Comparison of ENCODE assay signal across 11 mouse cellular contexts in genomic region chr1:171256095-171256818, GRCm38 (mm10). TPM values are rescaled to one million over a fixed set of nuclear protein-coding genes. Genes with fewer than 3 reads are reported as not detected.
DNase-seq lines count a peak whose midpoint lies in the region; ATAC-seq and TF ChIP-seq lines count a peak whose summit lies in the region.
"Had no signal": no experiment of that assay in that cellular context is flagged by ENCODE, and none has a peak within 500 bp of the region (broad histone marks: within the 10 kb centered on the region; RNA-seq: fewer than 3 reads in every experiment).

No protein-coding gene starts in this region.

- H3K4me1 ChIP-seq in neural tube, embryonic 15.5 days = peaks cover 19% of the 10 kb centered on the region

- DNase-seq in adrenal gland, adult 2 months = peak; percentile 84
- no peak for DNase-seq in adrenal gland, adult 18-20 months (ENCODE audit: low spot score in 2 of 2)
- DNase-seq in left cerebral cortex, adult 2 months (ENCODE audit: extremely low spot score in 1 of 2, low spot score in 2 of 2) = no peak
- no peak for DNase-seq in left cerebral cortex, adult 9 months (ENCODE audit: low spot score in 2 of 2)
- peak; percentile 84 for DNase-seq in adrenal gland, postnatal 14 days
- peak; percentile 75 to 82 for DNase-seq in kidney, postnatal 36 days
- no peak for DNase-seq in embryo, embryonic 10 days (ENCODE audit: low spot score)

- H3K4me3 ChIP-seq in left cerebral cortex, adult 2 months = no peak overlapping the region
- no peak overlapping the region for H3K4me3 ChIP-seq in neural tube, embryonic 15.5 days (replicated peaks)
- H3K4me3 ChIP-seq: stomach, embryonic 15.5 days had no signal

- WGBS in neural tube, embryonic 15.5 days = 93% methylated on average over 24 of the region's 24 CpGs

- intact Hi-C loops in left cerebral cortex, adult 2 months (cut with DNase I) = loop anchor here (2.0 kb wide), 3 partner anchors 33 to 145 kb away; partner anchors contain the start of gene Tomm40l

- H3K9ac ChIP-seq in neural tube, embryonic 15.5 days (replicated peaks) = no peak overlapping the region
- H3K9ac ChIP-seq: stomach, embryonic 15.5 days had no signal

- H3K27ac ChIP-seq in left cerebral cortex, adult 2 months = no peak overlapping the region
- H3K27ac ChIP-seq in neural tube, embryonic 15.5 days (replicated peaks) = no peak overlapping the region
- H3K27ac ChIP-seq: stomach, embryonic 15.5 days had no signal

- H3K27me3 ChIP-seq in neural tube, embryonic 15.5 days (replicated peaks) = 0 out of 2 replicates have a peak, but pooled peaks cover 2% of the 10 kb centered on the region
- H3K27me3 ChIP-seq: stomach, embryonic 15.5 days had no signal

- H3K36me3 ChIP-seq in neural tube, embryonic 15.5 days = no peaks in the 10 kb centered on the region
- H3K36me3 ChIP-seq: G1E; stomach, embryonic 15.5 days had no signal

- peak; percentile 8; the same call in 1 of the 2 replicates for TF ChIP-seq CTCF in left cerebral cortex, adult 2 months (IDR thresholded peaks at IDR 0.05)

- H3K9me3 ChIP-seq in neural tube, embryonic 15.5 days (replicated peaks) = no peaks in the 10 kb centered on the region
- H3K9me3 ChIP-seq: G1E; stomach, embryonic 15.5 days had no signal

- no peak for ATAC-seq in neural tube, embryonic 15.5 days (ENCODE audit: low FRiP score)
- ATAC-seq: hindbrain, embryonic 16.5 days had no signal

- H3K4me2 ChIP-seq in neural tube, embryonic 15.5 days = no peak overlapping the region
- H3K4me2 ChIP-seq: stomach, embryonic 15.5 days had no signal

RNA-seq across cellular contexts. Expression of gene Ndufs2, which starts 5.1 kb away (rescaled TPM):
- 100 to 1,000 TPM; 558 to 829 TPM for total RNA-seq in adrenal gland, adult 2 months (2021)
- polyA plus RNA-seq in adrenal gland, adult 2 months (2012; rRNA removed) = 210 and 224 TPM in 2 replicates
- total RNA-seq in adrenal gland, adult 18-20 months (2021) = 1,000 to 10,000 TPM in 1 of 2 experiments, 100 to 1,000 TPM in 1; 683 to 1,034 TPM
- 100 to 1,000 TPM; 267 to 272 TPM for total RNA-seq in left cerebral cortex, adult 2 months (2021)
- 875 and 896 TPM in 2 replicates for total RNA-seq in adrenal gland, postnatal 14 days (2021)
- 237 and 260 TPM in 2 replicates for polyA plus RNA-seq in neural tube, embryonic 15.5 days (2015; fragmentation: Nextera tagmentation; extraction: Ambion mirVana)

RNA-seq across cellular contexts. Expression of gene Adamts4, which starts 6.0 kb away (rescaled TPM):
- total RNA-seq in adrenal gland, adult 2 months (2021) = 1 to 10 TPM; 1.1 to 1.3 TPM
- 1.7 and 2.8 TPM in 2 replicates for polyA plus RNA-seq in adrenal gland, adult 2 months (2012; rRNA removed)
- total RNA-seq in adrenal gland, adult 18-20 months (2021) = 1 to 10 TPM; 1.5 to 3.8 TPM
- 1 to 10 TPM; 6.7 to 8.6 TPM for total RNA-seq in left cerebral cortex, adult 2 months (2021)
- 3.1 and 3.4 TPM in 2 replicates for total RNA-seq in adrenal gland, postnatal 14 days (2021)
- polyA plus RNA-seq in neural tube, embryonic 15.5 days (2015; fragmentation: Nextera tagmentation; extraction: Ambion mirVana) = 3.3 and 3.6 TPM in 2 replicates

RNA-seq across cellular contexts. Expression of gene B4galt3, which starts 13.9 kb away (rescaled TPM):
- total RNA-seq in adrenal gland, adult 2 months (2021) = 10 to 100 TPM; 30.3 to 33.4 TPM
- 53.0 and 56.7 TPM in 2 replicates for polyA plus RNA-seq in adrenal gland, adult 2 months (2012; rRNA removed)
- 10 to 100 TPM; 30.5 to 37.8 TPM for total RNA-seq in adrenal gland, adult 18-20 months (2021)
- total RNA-seq in left cerebral cortex, adult 2 months (2021) = 10 to 100 TPM; 57.0 to 69.2 TPM
- total RNA-seq in adrenal gland, postnatal 14 days (2021) = 31.1 and 34.1 TPM in 2 replicates
- polyA plus RNA-seq in neural tube, embryonic 15.5 days (2015; fragmentation: Nextera tagmentation; extraction: Ambion mirVana) = 90.6 and 97.6 TPM in 2 replicates

RNA-seq across cellular contexts. Expression of gene Fcer1g, which starts 22.1 kb away (rescaled TPM):
- 10 to 100 TPM; 22.9 to 31.2 TPM for total RNA-seq in adrenal gland, adult 2 months (2021)
- polyA plus RNA-seq in adrenal gland, adult 2 months (2012; rRNA removed) = 56.0 and 66.2 TPM in 2 replicates
- 10 to 100 TPM; 23.2 to 46.7 TPM for total RNA-seq in adrenal gland, adult 18-20 months (2021)
- total RNA-seq in left cerebral cortex, adult 2 months (2021) = 10 to 100 TPM; 12.6 to 14.4 TPM
- total RNA-seq in adrenal gland, postnatal 14 days (2021) = 13.4 and 18.8 TPM in 2 replicates
- 32.0 and 46.6 TPM in 2 replicates for polyA plus RNA-seq in neural tube, embryonic 15.5 days (2015; fragmentation: Nextera tagmentation; extraction: Ambion mirVana)

RNA-seq across cellular contexts. Expression of gene Ppox, which starts 24.7 kb away (rescaled TPM):
- total RNA-seq in adrenal gland, adult 2 months (2021) = 10 to 100 TPM; 28.6 to 32.2 TPM
- polyA plus RNA-seq in adrenal gland, adult 2 months (2012; rRNA removed) = 44.2 and 55.0 TPM in 2 replicates
- 10 to 100 TPM; 39.4 to 43.1 TPM for total RNA-seq in adrenal gland, adult 18-20 months (2021)
- 10 to 100 TPM; 26.0 to 32.1 TPM for total RNA-seq in left cerebral cortex, adult 2 months (2021)
- 34.8 and 38.1 TPM in 2 replicates for total RNA-seq in adrenal gland, postnatal 14 days (2021)
- polyA plus RNA-seq in neural tube, embryonic 15.5 days (2015; fragmentation: Nextera tagmentation; extraction: Ambion mirVana) = 42.7 and 48.0 TPM in 2 replicates

Comparison
In these comparisons a context has a peak if more than half of its experiments do, and no peak if none do; other contexts are left out.
1. DNase-seq: peak in adrenal gland, adult 2 months (single experiment), adrenal gland, postnatal 14 days (single experiment) and kidney, postnatal 36 days (2 of 2); none in adrenal gland, adult 18-20 months (0 of 2), left cerebral cortex, adult 2 months (0 of 2), left cerebral cortex, adult 9 months (0 of 2) and embryo, embryonic 10 days (single experiment).